Mouse (Mus musculus) cortical plate, adult 2 months (tissue): ENCODE results near the gene Fam110a. TPM values are rescaled to one million over a fixed set of nuclear protein-coding genes. Genes with fewer than 3 reads are reported as not detected.

Experiments used
- H3K27ac ChIP-seq: fragments of 200-500 bp; 2 replicates; pipeline ENCODE4 v1.5.1; 2012; ENCODE audit warnings: low read length, control low read depth, inconsistent platforms; ENCODE audit not compliant: insufficient read depth
- H3K4me1 ChIP-seq: fragments of 200-500 bp; 2 replicates; pipeline ENCODE4 v1.6.1; 2011; ENCODE audit warnings: low read length; ENCODE audit not compliant: control insufficient read depth, insufficient read depth
- H3K4me3 ChIP-seq: fragments of 200-500 bp; 2 replicates; pipeline ENCODE4 v1.5.1; 2011; ENCODE audit warnings: mild to moderate bottlenecking, low read length, control low read depth; ENCODE audit not compliant: insufficient read depth
- CTCF ChIP-seq: fragments of 200-500 bp; IDR thresholded peaks from 2 replicates; pipeline ENCODE4 v1.5.1; 2011; ENCODE audit warnings: mild to moderate bottlenecking, control low read depth, low read length; ENCODE audit not compliant: insufficient read depth; ENCODE audit errors: extremely low read depth
- POLR2A ChIP-seq: fragments of 200-500 bp; IDR thresholded peaks from 2 replicates; pipeline ENCODE4 v1.6.1; 2011; ENCODE audit warnings: mild to moderate bottlenecking, low read length, control low read depth; ENCODE audit not compliant: insufficient read depth; ENCODE audit errors: extremely low read depth
- polyA plus RNA-seq: library from polyadenylated mRNA; depleted of rRNA; stranded (reverse); fragments of >200 nt; gene quantifications from 2 replicates; pipeline ENCODE4 v1.2.3, GENCODE M21; 2012

Gene Fam110a
- polyA plus RNA-seq, 1 experiment: 6.6 TPM

DNA sequence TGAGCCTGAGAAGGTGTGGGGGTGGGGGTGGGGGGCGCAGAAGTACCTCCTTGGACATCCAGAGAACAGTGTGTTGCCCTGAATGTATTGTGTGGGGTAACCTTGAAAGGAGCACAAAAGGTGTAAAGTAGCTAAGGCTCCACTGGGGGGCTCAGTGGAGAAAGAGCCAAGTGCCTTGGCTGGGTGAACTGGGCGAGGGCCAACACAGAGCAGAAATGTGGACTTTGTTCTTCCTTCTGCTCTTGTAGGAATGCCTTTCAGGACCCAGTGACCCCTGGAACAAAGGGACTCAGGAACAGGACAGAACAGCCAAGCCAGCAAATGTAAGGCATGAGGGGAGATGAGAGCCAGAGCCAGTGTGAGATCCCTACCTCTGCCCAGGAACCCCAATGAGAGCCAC, 31.7 kb upstream of the Fam110a start:
- no peak overlapping the region for H3K4me3 ChIP-seq
- no peak for TF ChIP-seq CTCF
- no peak for TF ChIP-seq POLR2A
- H3K4me1 ChIP-seq: no peaks in the 10 kb centered on the region; the same call in 1 of the 2 replicates
- H3K27ac ChIP-seq: peak overlapping the region; percentile 80; the same call in 1 of the 2 replicates

GRCm38 (mm10) chr2:152010661-152011060, 30.6 kb upstream of the Fam110a start:
- Histone ChIP-seq H3K4me1 (no peaks in the 10 kb centered on the region; the same call in 1 of the 2 replicates), H3K27ac (no peak overlapping the region), H3K4me3 (no peak overlapping the region)
- TF ChIP-seq POLR2A (no peak), CTCF (no peak)

- Histone ChIP-seq H3K27ac (no peak overlapping the region), H3K4me1 (no peaks in the 10 kb centered on the region; the same call in 1 of the 2 replicates), H3K4me3 (no peak overlapping the region)
- TF ChIP-seq CTCF: no peak
- TF ChIP-seq POLR2A: no peak
These were observed 30.2 kb upstream of the Fam110a start for GRCm38 (mm10) chr2:152010251-152010650.

GRCm38 (mm10) chr2:152009061-152009779, 29.2 kb upstream of the Fam110a start:
- no peak for TF ChIP-seq CTCF
- no peak for TF ChIP-seq POLR2A
- H3K4me1 ChIP-seq: no peaks in the 10 kb centered on the region; the same call in 1 of the 2 replicates
- H3K4me3 ChIP-seq: no peak overlapping the region
- no peak overlapping the region for H3K27ac ChIP-seq

DNA sequence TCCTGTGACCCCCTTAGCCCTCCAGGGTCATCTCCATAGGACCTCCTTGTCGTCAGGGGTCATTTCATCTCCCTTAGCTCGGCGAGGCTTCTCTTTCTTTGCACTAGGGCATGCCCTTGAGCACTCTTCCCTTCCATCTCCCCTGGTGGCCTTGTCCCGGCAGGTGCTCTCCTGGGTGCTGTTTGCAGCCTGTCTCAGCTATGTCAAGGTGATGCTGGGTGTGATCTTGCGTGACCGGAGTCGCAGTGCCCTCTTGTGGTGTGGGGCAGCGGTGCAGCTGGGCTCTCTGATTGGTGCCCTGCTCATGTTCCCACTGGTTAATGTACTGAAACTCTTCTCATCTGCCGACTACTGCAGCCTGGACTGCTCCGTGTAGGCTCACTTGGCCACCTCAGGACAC, 27.8 kb upstream of the Fam110a start:
- H3K4me1 ChIP-seq: no peaks in the 10 kb centered on the region; the same call in 1 of the 2 replicates
- H3K27ac ChIP-seq: no peak overlapping the region
- no peak overlapping the region for H3K4me3 ChIP-seq
- TF ChIP-seq CTCF (peak; percentile 67), POLR2A (no peak)

- Histone ChIP-seq H3K27ac (no peak overlapping the region), H3K4me3 (no peak overlapping the region), H3K4me1 (no peaks in the 10 kb centered on the region)
- no peak for TF ChIP-seq POLR2A
- TF ChIP-seq CTCF: no peak
These were observed 22.5 kb upstream of the Fam110a start for GRCm38 (mm10) chr2:152002529-152002928.

DNA sequence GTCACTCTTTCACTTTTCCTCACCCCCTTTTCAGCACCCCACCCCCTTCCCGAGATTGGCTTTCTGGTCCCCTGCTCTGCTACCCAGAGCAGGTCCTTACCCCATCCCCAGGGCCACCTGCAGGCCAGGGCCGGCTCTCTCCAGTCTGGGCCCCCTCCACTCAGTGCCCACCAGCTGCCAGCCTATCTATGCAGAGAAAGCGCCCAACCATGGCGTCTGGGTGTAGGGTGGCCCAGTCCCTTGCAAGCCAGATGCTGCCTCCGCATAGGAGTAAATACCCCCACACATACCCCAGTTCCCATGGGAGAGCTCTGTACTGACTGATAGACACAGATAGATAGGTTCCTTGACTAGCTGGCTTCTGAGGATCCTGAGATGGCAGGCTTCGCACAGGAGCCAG, 20.7 kb upstream of the Fam110a start:
- H3K4me3 ChIP-seq: no peak overlapping the region
- H3K4me1 ChIP-seq: no peaks in the 10 kb centered on the region
- H3K27ac ChIP-seq: no peak overlapping the region
- TF ChIP-seq POLR2A (no peak), CTCF (no peak)

- no peaks in the 10 kb centered on the region for H3K4me1 ChIP-seq
- no peak overlapping the region for H3K27ac ChIP-seq
- TF ChIP-seq CTCF: no peak
- no peak for TF ChIP-seq POLR2A
These were observed 20.3 kb upstream of the Fam110a start for GRCm38 (mm10) chr2:152000291-152000679.

GRCm38 (mm10) chr2:151999669-152000290, 19.8 kb upstream of the Fam110a start:
- TF ChIP-seq CTCF (no peak), POLR2A (no peak)
- no peak overlapping the region for H3K27ac ChIP-seq

More at GRCm38 (mm10) chr2:152000291-152000679, 20.3 kb upstream of the Fam110a start:
- no peak overlapping the region for H3K4me3 ChIP-seq

GRCm38 (mm10) chr2:151998932-151999331, 18.9 kb upstream of the Fam110a start:
- no peak overlapping the region for H3K4me3 ChIP-seq
- TF ChIP-seq POLR2A (no peak), CTCF (no peak)
- no peaks in the 10 kb centered on the region for H3K4me1 ChIP-seq
- no peak overlapping the region for H3K27ac ChIP-seq

More at GRCm38 (mm10) chr2:151999669-152000290, 19.8 kb upstream of the Fam110a start:
- Histone ChIP-seq H3K4me3 (no peak overlapping the region), H3K4me1 (no peaks in the 10 kb centered on the region)
